Mouse (Mus musculus) forebrain, embryonic 15.5 days (tissue): ENCODE data around the gene Ctu2. TPM values are rescaled to one million over a fixed set of nuclear protein-coding genes. Genes with fewer than 3 reads are reported as not detected.

Experiments used
- ATAC-seq: fragments of 200-750 bp; cut with Nextera tagmentation; replicated peaks from 2 replicates; pipeline ENCODE4 v1.8.0; 2017; ENCODE audit warnings: mild to moderate bottlenecking, moderate TSS enrichment, moderate library complexity
- H3K27ac ChIP-seq: fragments of 300-500 bp; sonication (generic); replicated peaks from 2 replicates; pipeline ENCODE4 v1.5.1; 2015; ENCODE audit warnings: mild to moderate bottlenecking, inconsistent platforms
- H3K27me3 ChIP-seq: fragments of 300-500 bp; sonication (generic); 2 replicates; pipeline ENCODE4 v1.6.1; 2015; ENCODE audit warnings: inconsistent platforms
- H3K36me3 ChIP-seq: fragments of 300-500 bp; sonication (generic); 2 replicates; pipeline ENCODE4 v1.6.1; 2015; ENCODE audit warnings: mild to moderate bottlenecking, inconsistent platforms
- H3K4me1 ChIP-seq: fragments of 300-500 bp; sonication (generic); 2 replicates; pipeline ENCODE4 v1.6.1; 2015; ENCODE audit warnings: inconsistent platforms
- H3K4me2 ChIP-seq: fragments of 300-500 bp; sonication (generic); replicated peaks from 2 replicates; pipeline ENCODE4 v1.6.1; 2015; ENCODE audit warnings: mild to moderate bottlenecking, inconsistent platforms
- H3K4me3 ChIP-seq: fragments of 300-500 bp; sonication (generic); 2 replicates; pipeline ENCODE4 v1.5.1; 2015; ENCODE audit warnings: mild to moderate bottlenecking, inconsistent platforms
- H3K9ac ChIP-seq: fragments of 300-500 bp; sonication (generic); replicated peaks from 2 replicates; pipeline ENCODE4 v1.6.1; 2015; ENCODE audit warnings: mild to moderate bottlenecking, inconsistent platforms
- H3K9me3 ChIP-seq: fragments of 300-500 bp; sonication (generic); 2 replicates; pipeline ENCODE4 v1.6.1; 2016; ENCODE audit warnings: inconsistent platforms
- WGBS: fragments of 180-500 bp; shearing (Covaris S2); methylation state at CpG from one replicate; pipeline ENCODE4 v1.1.7; 2015; ENCODE audit warnings: mixed read lengths; 5-methylcytosine and 5-hydroxymethylcytosine counted together
- microRNA-seq: library from miRNA; unstranded; fragments of <30 nt; microRNA quantifications from one replicate; pipeline ENCODE4, GENCODE M21; 2016
- polyA plus RNA-seq: library from polyadenylated mRNA; unstranded; fragments of >200 nt; fragmentation: Nextera tagmentation; extraction: Ambion mirVana; gene quantifications from 2 replicates; pipeline ENCODE4 v1.2.1, GENCODE M21; 2015

Ctu2 gene
- polyA plus RNA-seq, 1 experiment from 2014 or later: 79.0 TPM

- no peak overlapping the region for H3K27ac ChIP-seq
- H3K4me3 ChIP-seq: no peak overlapping the region
- H3K27me3 ChIP-seq: no peaks in the 10 kb centered on the region
- no peak overlapping the region for H3K4me2 ChIP-seq
- H3K9me3 ChIP-seq: no peaks in the 10 kb centered on the region
- no peaks in the 10 kb centered on the region for H3K36me3 ChIP-seq
- no peak overlapping the region for H3K9ac ChIP-seq
- no peak for ATAC-seq
- whole genome bisulfite sequencing: 81% methylated on average over 8 of the region's 8 CpGs
- no peaks in the 10 kb centered on the region for H3K4me1 ChIP-seq
Measured at GRCm38 (mm10) chr8:122531312-122531711, 55.4 kb downstream of the Ctu2 start.

Small RNAs within 50 kb of the gene (microRNA-seq; reads per million reads assigned to microRNA genes)
- gene Gm24366: not detected

Other genes with a start within 250 kb of the Ctu2 start
- gene Zfpm1, start 194.0 kb upstream of the Ctu2 start, polyA plus RNA-seq: 0.89 and 0.92 TPM in 2 replicates
- gene Trhr2, start 115.4 kb upstream of the Ctu2 start, polyA plus RNA-seq: not detected in 2 replicates
- 48.4 and 50.1 TPM in 2 replicates for gene Zc3h18, start 99.5 kb upstream of the Ctu2 start, polyA plus RNA-seq
- gene Il17c, start 54.1 kb upstream of the Ctu2 start, polyA plus RNA-seq: not detected in 2 replicates
- gene Cyba, start 43.2 kb upstream of the Ctu2 start, polyA plus RNA-seq: 30.1 and 32.8 TPM in 2 replicates
- 50.3 and 51.7 TPM in 2 replicates for gene Mvd, start 32.7 kb upstream of the Ctu2 start, polyA plus RNA-seq
- not detected in 2 replicates for gene Snai3, start 15.4 kb upstream of the Ctu2 start, polyA plus RNA-seq
- gene Rnf166, start 79 bp upstream of the Ctu2 start, polyA plus RNA-seq: 40.2 and 44.8 TPM in 2 replicates
- 2.1 and 2.6 TPM in 2 replicates for gene Piezo1, start 75.2 kb downstream of the Ctu2 start, polyA plus RNA-seq
- gene Cdt1, start 91.9 kb downstream of the Ctu2 start, polyA plus RNA-seq: 14.6 and 16.3 TPM in 2 replicates
- gene Aprt, start 100.8 kb downstream of the Ctu2 start, polyA plus RNA-seq: 187 TPM in 2 replicates
- 4.4 and 4.5 TPM in 2 replicates for gene Galns, start 135.3 kb downstream of the Ctu2 start, polyA plus RNA-seq
- gene Trappc2l, start 135.5 kb downstream of the Ctu2 start, polyA plus RNA-seq: 80.4 and 87.9 TPM in 2 replicates
- not detected in 2 replicates for gene Pabpn1l, start 146.6 kb downstream of the Ctu2 start, polyA plus RNA-seq
- gene Cbfa2t3, start 223.0 kb downstream of the Ctu2 start, polyA plus RNA-seq: 13.2 and 14.0 TPM in 2 replicates